Mouse (Mus musculus): Measurements from ENCODE around the gene Olfr1555-ps1.
"Not testable (repeated sequence)": the region's sequence is repeated elsewhere in the genome, so short reads cannot be mapped to it uniquely, and the experiment has no call there.

Gene Olfr1555-ps1

GRCm38 (mm10) chr19:12170062-12170599, at the start of gene Olfr1555-ps1:
TSS of gene Olfr1555-ps1 (minus strand) at chr19:12170112.
- DNase-seq (ENCODE audit: low spot score in 2 of 2): not testable (repeated sequence)

GRCm38 (mm10) chr19:12200334-12200733, 30.4 kb upstream of the Olfr1555-ps1 start, which contains the start of gene Olfr1431:
TSS of gene Olfr1431 (plus strand) at chr19:12200634.
- no peak for DNase-seq (ENCODE audit: low spot score in 2 of 2)

GRCm38 (mm10) chr19:12199076-12199475, 29.2 kb upstream of the Olfr1555-ps1 start:
- not testable (repeated sequence) for DNase-seq (ENCODE audit: low spot score in 2 of 2)

- DNase-seq (ENCODE audit: low spot score in 2 of 2): peak in 1 of 2 experiments; percentile 13
These were observed 5.5 kb upstream of the Olfr1555-ps1 start for GRCm38 (mm10) chr19:12175431-12175830.

- peak in 1 of 2 experiments; percentile 50 for DNase-seq (ENCODE audit: low spot score in 2 of 2)
These were observed 24.5 kb downstream of the Olfr1555-ps1 start for GRCm38 (mm10) chr19:12145452-12145851.

GRCm38 (mm10) chr19:12143356-12143755, 26.6 kb downstream of the Olfr1555-ps1 start:
- DNase-seq (ENCODE audit: low spot score in 2 of 2): peak; percentile 47 to 76

- peak in 1 of 2 experiments; percentile 65 for DNase-seq (ENCODE audit: low spot score in 2 of 2)
These were observed 35.6 kb downstream of the Olfr1555-ps1 start for GRCm38 (mm10) chr19:12134289-12134688.

- no peak for DNase-seq (ENCODE audit: low spot score in 2 of 2)
These were observed 46.8 kb downstream of the Olfr1555-ps1 start, which contains the start of gene Olfr76 for GRCm38 (mm10) chr19:12123103-12123502. TSS of gene Olfr76 (minus strand) at chr19:12123203.

GRCm38 (mm10) chr19:12116464-12116863, 53.4 kb downstream of the Olfr1555-ps1 start:
- no peak for DNase-seq (ENCODE audit: low spot score in 2 of 2)

- no peak for DNase-seq (ENCODE audit: low spot score in 2 of 2)
These were observed 54.1 kb downstream of the Olfr1555-ps1 start, which contains the start of gene Olfr1428 for GRCm38 (mm10) chr19:12115797-12116196. TSS of gene Olfr1428 (minus strand) at chr19:12115897.

Measured in frontal cortex, postnatal 36 days (tissue).